Mouse (Mus musculus): ENCODE results near the gene Pex5.

DNA sequence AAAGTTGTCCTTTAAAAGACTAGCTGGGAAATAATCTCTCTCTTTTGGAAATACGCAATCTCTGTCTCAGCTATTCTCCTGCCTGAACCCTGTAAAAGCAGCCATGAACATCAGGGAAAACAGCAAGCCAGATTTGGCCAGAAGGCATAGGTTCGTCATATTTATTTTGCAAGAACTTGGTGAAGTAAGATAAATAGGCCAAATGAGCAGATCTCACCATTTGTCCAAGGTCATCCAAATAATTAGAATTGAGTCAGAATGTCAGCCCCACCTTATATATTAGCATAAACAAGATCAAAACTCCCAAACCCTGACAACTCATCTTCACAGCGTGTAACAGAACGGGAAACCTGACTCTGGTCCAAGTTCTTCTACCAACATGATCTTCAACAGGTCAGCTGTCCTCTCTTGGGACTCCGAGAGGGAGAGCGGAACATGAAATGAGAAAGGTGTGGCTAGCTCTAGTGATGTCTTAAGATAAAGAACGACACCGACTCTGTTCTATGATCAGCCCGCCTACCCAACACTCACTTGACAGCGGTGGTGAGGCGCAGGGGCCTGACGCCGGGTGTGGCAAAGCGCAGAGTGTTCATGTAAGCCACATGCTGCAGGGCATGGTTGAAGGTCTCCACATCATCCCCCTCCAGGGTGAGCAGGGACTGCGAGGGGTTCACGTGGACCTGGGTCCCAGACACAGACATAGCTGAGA is 34.2 kb upstream of the Pex5 start:
- no peak for TF ChIP-seq CTCF (IDR thresholded peaks at IDR 0.05; ENCODE audit: low read depth, low read length)
- TF ChIP-seq POLR2A (IDR thresholded peaks at IDR 0.05; ENCODE audit: extremely low read depth, insufficient read depth, low read length) = no peak
